Mouse (Mus musculus): ENCODE data around the gene Gm2663.

- TF ChIP-seq CTCF (IDR thresholded peaks at IDR 0.05; ENCODE audit: low read depth, low read length) (no peak), POLR2A (IDR thresholded peaks at IDR 0.05; ENCODE audit: borderline replicate concordance, low read depth, low read length) (no peak)
Measured at GRCm38 (mm10) chr6:41015065-41015464, 15.8 kb upstream of the Gm2663 start.

Measured in bone marrow macrophage, adult 2 months (primary cell).